Mouse (Mus musculus) kidney, adult 2 months (tissue): ENCODE data around the gene Creg1.

Experiments
- CTCF ChIP-seq: fragments of 200-500 bp; conservative IDR thresholded peaks from 2 replicates; pipeline ENCODE4 v1.5.1; 2011; ENCODE audit warnings: low read depth, mild to moderate bottlenecking, control low read depth, low read length, moderate library complexity, mixed read lengths; ENCODE audit not compliant: insufficient read depth, insufficient read length
- POLR2A ChIP-seq: fragments of 200-500 bp; IDR thresholded peaks from one replicate; pipeline ENCODE4 v1.6.1; 2011; ENCODE audit warnings: low read depth, low read length, control low read depth

DNA sequence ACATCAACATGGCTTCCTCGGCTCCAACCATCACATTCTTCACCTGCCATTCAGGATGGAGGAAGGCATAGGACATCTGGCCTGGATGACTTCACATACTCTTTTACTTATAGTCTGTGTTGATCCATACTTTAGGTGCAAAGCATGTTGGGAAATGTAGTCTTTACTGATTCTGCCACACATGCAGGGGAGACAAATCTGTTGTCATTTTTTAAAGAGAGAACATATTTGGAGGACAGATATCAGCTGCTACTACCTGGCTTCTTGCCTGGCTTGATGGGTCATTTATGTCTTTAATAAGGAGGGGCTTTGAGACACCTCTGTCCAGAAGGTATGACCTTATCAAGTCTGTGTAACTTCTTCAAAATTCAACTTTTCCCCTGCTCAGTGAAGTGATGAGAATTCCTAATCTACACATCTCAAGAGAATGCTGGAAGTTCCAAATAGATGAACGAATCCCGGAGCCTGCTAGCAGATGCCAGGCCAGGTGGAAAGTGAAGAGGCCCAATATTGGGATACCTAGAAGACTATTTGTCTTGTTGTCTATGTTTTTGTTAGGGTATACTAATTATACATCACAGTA lies 35.4 kb upstream of the Creg1 start:
- no peak for TF ChIP-seq CTCF
- TF ChIP-seq POLR2A, result no peak
